Mouse (Mus musculus): ENCODE measurements around the gene Ssb.
"Not testable (repeated sequence)": the region's sequence is repeated elsewhere in the genome, so short reads cannot be mapped to it uniquely, and the experiment has no call there.

The Ssb gene

GRCm38 (mm10) chr2:69883990-69884391, 22.6 kb downstream of the Ssb start:
- no peak for DNase-seq

GRCm38 (mm10) chr2:69884581-69884980, 23.2 kb downstream of the Ssb start:
- DNase-seq: no peak

- no peak for DNase-seq
These were observed 23.7 kb downstream of the Ssb start for GRCm38 (mm10) chr2:69885050-69885449.

- DNase-seq: peak; percentile 84
These were observed 24.3 kb downstream of the Ssb start, which contains the start of gene Mettl5 for GRCm38 (mm10) chr2:69885451-69886305. Gene Mettl5 (minus strand): TSS chr2:69885615.

- no peak for DNase-seq
These were observed 27.6 kb downstream of the Ssb start for GRCm38 (mm10) chr2:69888957-69889356.

- no peak for DNase-seq
These were observed 29.5 kb downstream of the Ssb start for GRCm38 (mm10) chr2:69890843-69891242.

GRCm38 (mm10) chr2:69893145-69893544, 31.8 kb downstream of the Ssb start:
- DNase-seq: no peak

GRCm38 (mm10) chr2:69893891-69894290, 32.5 kb downstream of the Ssb start:
- DNase-seq: no peak

- peak; percentile 16 for DNase-seq
These were observed 34.3 kb downstream of the Ssb start for GRCm38 (mm10) chr2:69895502-69896223.

GRCm38 (mm10) chr2:69896224-69896581, 34.8 kb downstream of the Ssb start:
- DNase-seq: no peak

GRCm38 (mm10) chr2:69897039-69897617, 35.8 kb downstream of the Ssb start, which contains the start of gene Ubr3:
Gene Ubr3 (plus strand): TSS chr2:69897246.
- peak; percentile 96 for DNase-seq

- peak; percentile 63 for DNase-seq
These were observed 36.5 kb downstream of the Ssb start for GRCm38 (mm10) chr2:69897618-69898575.

- no peak for DNase-seq
These were observed 42.2 kb downstream of the Ssb start for GRCm38 (mm10) chr2:69903541-69903940.

- not testable (repeated sequence) for DNase-seq
These were observed 46.0 kb downstream of the Ssb start for GRCm38 (mm10) chr2:69907394-69907793.

- DNase-seq: no peak
These were observed 51.4 kb downstream of the Ssb start for GRCm38 (mm10) chr2:69912801-69913200.

GRCm38 (mm10) chr2:69917301-69917700, 55.9 kb downstream of the Ssb start:
- DNase-seq: no peak

Data from cerebellum, adult 9-11 months (tissue).